Mouse (Mus musculus) heart, postnatal 0 days (tissue): ENCODE results near the gene Ciz1.

Experiments
- CTCF ChIP-seq: IDR thresholded peaks from 2 replicates; pipeline ENCODE4 v1.5.1; 2016; ENCODE audit warnings: antibody characterized with exemption, control low read depth, low read depth
- EP300 ChIP-seq: IDR thresholded peaks from 2 replicates; pipeline ENCODE4 v1.6.1; 2016; ENCODE audit warnings: antibody characterized with exemption, low read depth

DNA sequence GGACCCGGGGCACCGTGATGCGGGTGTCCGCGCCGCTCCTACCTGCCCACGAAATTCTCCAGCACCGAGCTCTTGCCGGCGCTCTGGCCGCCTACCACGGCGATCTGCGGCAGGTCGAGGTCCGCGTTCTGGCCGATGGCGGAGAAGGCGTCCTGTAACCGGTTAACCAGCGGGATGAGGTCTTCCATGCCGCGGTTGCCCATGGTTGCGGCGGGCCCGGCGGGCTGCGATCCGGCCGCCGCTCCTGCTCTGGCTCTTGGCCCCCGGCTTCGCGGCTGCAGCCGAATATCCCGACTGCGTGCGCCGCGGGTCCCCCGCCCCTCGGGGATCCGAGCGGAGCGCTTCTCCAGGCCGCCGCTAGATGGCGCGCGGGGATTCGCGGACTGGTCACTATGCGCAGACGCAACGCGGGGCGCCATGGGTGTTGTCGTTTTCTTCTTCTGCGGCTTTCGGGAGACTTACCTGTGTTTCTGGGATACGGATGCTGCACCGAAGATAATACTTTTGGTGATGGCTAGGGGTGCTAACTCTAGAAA, 948 bp downstream of the Ciz1 start, which contains the start of gene Dnm1:
- TF ChIP-seq CTCF: peak; percentile 91
- TF ChIP-seq EP300: no peak
